Mouse (Mus musculus) G1E-ER4 (cell line): ENCODE data around the gene Rad9a. TPM values are rescaled to one million over a fixed set of nuclear protein-coding genes. Genes with fewer than 3 reads are reported as not detected.

Experiments
- GATA1 ChIP-seq: IDR thresholded peaks from one replicate; pipeline ENCODE4 v1.8.0; 2012; ENCODE audit warnings: low read length, inconsistent platforms
- polyA plus RNA-seq: library from polyadenylated mRNA; stranded (reverse); fragments of >175 nt; gene quantifications from 2 replicates; pipeline ENCODE4 v1.2.3, GENCODE M21; 2012

Gene Rad9a
- polyA plus RNA-seq, 1 experiment, result 28.7 TPM

GRCm38 (mm10) chr19:4162646-4163542 is 38.6 kb downstream of the Rad9a start, which contains the start of gene Rps6kb2:
TSS of gene Rps6kb2 (minus strand) at chr19:4163354.
- no peak for TF ChIP-seq GATA1

- TF ChIP-seq GATA1, result no peak
Observed at GRCm38 (mm10) chr19:4159049-4159448, 42.4 kb downstream of the Rad9a start.

- no peak for TF ChIP-seq GATA1
Observed at GRCm38 (mm10) chr19:4156771-4157170, 44.7 kb downstream of the Rad9a start.

- TF ChIP-seq GATA1, result no peak
Observed at GRCm38 (mm10) chr19:4156073-4156579, 45.3 kb downstream of the Rad9a start.

GRCm38 (mm10) chr19:4155223-4156072 is 46.0 kb downstream of the Rad9a start:
- TF ChIP-seq GATA1, result no peak

GRCm38 (mm10) chr19:4154437-4155222 is 46.8 kb downstream of the Rad9a start:
- no peak for TF ChIP-seq GATA1

GRCm38 (mm10) chr19:4153232-4153654 is 48.2 kb downstream of the Rad9a start, which contains the start of gene Ptprcap:
TSS of gene Ptprcap (plus strand) at chr19:4153604.
- TF ChIP-seq GATA1, result no peak

- no peak for TF ChIP-seq GATA1
Observed at GRCm38 (mm10) chr19:4152445-4153231, 48.8 kb downstream of the Rad9a start.

DNA sequence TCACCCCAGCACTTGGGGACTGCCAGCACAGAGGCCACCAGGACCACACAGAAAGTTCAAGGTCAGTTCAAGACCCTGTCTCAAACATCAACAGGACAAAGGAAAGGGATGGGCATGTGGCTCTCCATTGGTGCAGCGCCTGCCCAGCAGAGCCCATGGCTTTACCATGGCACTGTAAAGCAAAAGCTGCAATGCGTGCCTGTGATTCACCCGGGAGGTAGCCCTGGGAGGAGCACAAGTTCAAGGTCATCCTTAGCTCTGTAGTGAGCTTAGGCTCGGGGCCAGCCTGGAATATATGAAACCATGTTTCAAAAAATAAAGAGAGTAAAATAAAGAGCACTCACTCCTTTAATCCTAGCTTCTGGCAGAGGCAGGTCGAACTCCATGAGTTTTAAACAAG is 49.6 kb downstream of the Rad9a start:
- no peak for TF ChIP-seq GATA1

- no peak for TF ChIP-seq GATA1
Observed at GRCm38 (mm10) chr19:4151488-4151860, 50.0 kb downstream of the Rad9a start.

GRCm38 (mm10) chr19:4150567-4151487 is 50.6 kb downstream of the Rad9a start:
- TF ChIP-seq GATA1, result no peak

GRCm38 (mm10) chr19:4149764-4150461 is 51.5 kb downstream of the Rad9a start:
- TF ChIP-seq GATA1, result no peak

DNA sequence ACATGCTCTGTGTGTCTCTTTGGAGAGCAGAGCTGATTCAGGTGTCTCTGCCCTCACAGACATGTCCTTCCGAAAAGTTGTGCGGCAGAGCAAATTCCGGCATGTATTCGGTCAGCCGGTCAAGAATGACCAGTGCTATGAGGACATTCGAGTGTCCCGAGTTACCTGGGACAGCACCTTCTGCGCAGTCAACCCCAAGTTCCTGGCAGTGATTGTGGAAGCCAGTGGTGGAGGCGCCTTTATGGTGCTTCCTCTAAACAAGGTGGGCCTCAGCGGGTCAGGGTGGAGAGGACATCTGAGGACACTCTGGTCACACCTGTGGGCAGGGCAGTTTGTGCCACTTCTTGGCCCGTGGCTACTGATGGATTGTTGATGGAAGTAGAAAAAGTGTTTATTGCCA is 52.2 kb downstream of the Rad9a start:
- TF ChIP-seq GATA1, result no peak

- no peak for TF ChIP-seq GATA1
Observed at GRCm38 (mm10) chr19:4148819-4149218, 52.6 kb downstream of the Rad9a start.
